Mouse (Mus musculus) stomach, postnatal 0 days (tissue): Measurements from ENCODE around the gene Ifnk. TPM values are rescaled to one million over a fixed set of nuclear protein-coding genes. Genes with fewer than 3 reads are reported as not detected.

Source experiments
- ATAC-seq: fragments of 200-750 bp; cut with Nextera tagmentation; 2 replicates; pipeline ENCODE4 v1.8.0; 2017; ENCODE audit not compliant: low FRiP score, low TSS enrichment
- DNase-seq: peaks from one replicate; pipeline ENCODE4 v3.0.0-alpha.2; 2016; ENCODE audit warnings: low spot score
- H3K27ac ChIP-seq: fragments of 300-500 bp; sonication (generic); replicated peaks from 2 replicates; pipeline ENCODE4 v1.5.1; 2014; ENCODE audit warnings: mild to moderate bottlenecking, control low read depth
- H3K27me3 ChIP-seq: fragments of 300-500 bp; sonication (generic); 2 replicates; pipeline ENCODE4 v1.6.1; 2014; ENCODE audit warnings: low read length; ENCODE audit not compliant: control insufficient read depth, insufficient read depth
- H3K36me3 ChIP-seq: fragments of 300-500 bp; sonication (generic); 2 replicates; pipeline ENCODE4 v1.6.1; 2014; ENCODE audit warnings: low read length, mixed read lengths; ENCODE audit not compliant: control insufficient read depth, insufficient read depth
- H3K4me1 ChIP-seq: fragments of 300-500 bp; sonication (generic); replicated peaks from 2 replicates; pipeline ENCODE4 v1.6.1; 2014; ENCODE audit warnings: antibody characterized with exemption; ENCODE audit not compliant: control insufficient read depth, insufficient read depth
- H3K4me2 ChIP-seq: fragments of 300-500 bp; sonication (generic); replicated peaks from 2 replicates; pipeline ENCODE4 v1.6.1; 2014; ENCODE audit warnings: low read depth, mild to moderate bottlenecking, control low read depth, moderate library complexity
- H3K4me3 ChIP-seq: fragments of 300-500 bp; sonication (generic); 2 replicates; pipeline ENCODE4 v1.5.1; 2014; ENCODE audit warnings: low read depth, low read length, control low read depth
- H3K9ac ChIP-seq: fragments of 300-500 bp; sonication (generic); 2 replicates; pipeline ENCODE4 v1.6.1; 2014; ENCODE audit warnings: mild to moderate bottlenecking, low read length, control low read depth, mixed read lengths
- H3K9me3 ChIP-seq: fragments of 300-500 bp; sonication (generic); 2 replicates; pipeline ENCODE4 v1.6.1; 2016; ENCODE audit warnings: low read length; ENCODE audit not compliant: control insufficient read depth
- CTCF ChIP-seq: IDR thresholded peaks from 2 replicates; pipeline ENCODE4 v1.5.1; 2016; ENCODE audit warnings: antibody characterized with exemption, low read depth, mild to moderate bottlenecking, moderate library complexity
- EP300 ChIP-seq: optimal IDR thresholded peaks from 2 replicates; pipeline ENCODE3; 2016; ENCODE audit warnings: antibody characterized with exemption
- WGBS: fragments of 180-500 bp; shearing (Covaris S2); extraction: QIAGEN DNeasy Blood & Tissue Kit; methylation state at CpG from one replicate; pipeline ENCODE4 v1.1.7; 2014; 5-methylcytosine and 5-hydroxymethylcytosine counted together
- polyA plus RNA-seq: library from polyadenylated mRNA; unstranded; fragments of >200 nt; fragmentation: Nextera tagmentation; extraction: Ambion mirVana; gene quantifications from 2 replicates; pipeline ENCODE4 v1.2.1, GENCODE M21; 2015

Gene Ifnk
- polyA plus RNA-seq, 1 experiment from 2014 or later, result 0.16 TPM

DNA sequence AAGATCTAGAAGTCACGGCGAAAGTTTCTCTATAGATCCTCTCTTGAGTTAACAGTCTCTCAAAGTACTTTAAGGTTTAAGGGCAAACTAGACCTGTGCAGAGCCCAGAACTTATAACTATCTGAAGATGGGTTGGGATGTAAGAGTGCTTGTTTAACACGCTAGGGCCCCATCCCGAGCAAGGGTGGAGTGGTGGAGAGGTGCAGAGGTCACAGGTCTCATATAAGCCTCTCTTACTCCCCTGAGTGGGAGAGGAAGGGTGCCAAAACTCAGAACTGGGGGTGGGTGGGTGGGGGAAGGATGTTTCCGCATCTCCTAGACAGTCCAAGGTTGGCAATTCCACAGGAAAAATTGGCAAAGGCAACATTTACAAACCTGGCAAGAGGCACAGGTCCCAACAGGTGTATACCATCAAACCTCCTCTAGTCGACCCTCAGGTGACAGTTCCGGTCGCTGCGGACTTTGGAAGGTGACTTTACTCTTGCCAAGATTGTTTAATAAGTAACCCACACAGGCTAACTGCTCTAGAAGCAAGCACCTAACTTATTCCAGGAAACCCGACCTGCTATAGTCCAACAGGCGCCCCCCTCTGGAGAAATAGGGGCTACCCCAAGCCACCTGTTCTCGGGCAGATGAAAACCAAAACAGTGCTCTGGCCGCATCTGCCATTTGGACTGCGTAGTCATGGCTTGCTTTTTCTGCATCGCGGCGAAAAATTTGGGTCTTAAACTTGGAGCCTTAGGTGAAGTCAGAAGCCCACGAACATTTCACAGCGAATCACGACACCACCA lies 3.5 kb downstream of the Ifnk start:
- ATAC-seq, result peak; percentile 81
- H3K9ac ChIP-seq, result peak overlapping the region; percentile 76
- H3K27ac ChIP-seq, result peak overlapping the region; percentile 81
- H3K4me3 ChIP-seq, result peak overlapping the region; percentile 68
- H3K4me1 ChIP-seq, result no peaks in the 10 kb centered on the region
- DNase-seq, result peak; percentile 88
- 18% methylated on average over 20 of the region's 20 CpGs for WGBS
- H3K9me3 ChIP-seq, result no peaks in the 10 kb centered on the region
- TF ChIP-seq EP300, result no peak
- TF ChIP-seq CTCF, result peak; percentile 69
- no peaks in the 10 kb centered on the region for H3K36me3 ChIP-seq
- H3K27me3 ChIP-seq, result no peaks in the 10 kb centered on the region
- peak overlapping the region; percentile 85 for H3K4me2 ChIP-seq

DNA sequence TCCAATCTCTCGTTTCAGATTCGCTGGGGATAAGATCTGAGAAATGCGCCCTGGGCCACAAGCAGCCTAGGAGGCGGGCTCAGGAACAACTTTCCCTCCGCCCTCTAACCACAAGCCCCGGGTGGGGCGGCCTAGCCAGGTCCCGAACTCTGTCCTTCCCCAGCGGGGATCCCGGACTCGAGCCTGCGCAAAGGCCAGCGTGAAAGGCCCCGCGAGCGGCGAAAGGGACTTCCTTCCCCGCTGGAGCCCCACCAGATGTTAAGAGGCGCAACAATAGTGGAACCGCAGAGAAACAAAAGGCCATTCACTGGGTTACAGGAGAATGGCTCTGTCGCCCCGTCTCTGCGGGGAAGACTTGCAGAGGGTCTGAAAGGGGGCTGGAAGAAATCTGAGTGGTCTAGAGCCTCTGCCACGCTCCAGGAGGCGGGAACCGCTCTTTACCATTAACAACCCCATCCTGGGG lies 4.3 kb downstream of the Ifnk start:
- Histone ChIP-seq H3K9ac (peak overlapping the region; percentile 76), H3K4me3 (peak overlapping the region; percentile 68), H3K36me3 (no peaks in the 10 kb centered on the region), H3K27me3 (no peaks in the 10 kb centered on the region), H3K27ac (peak overlapping the region; percentile 81), H3K4me2 (peak overlapping the region; percentile 85), H3K4me1 (no peaks in the 10 kb centered on the region), H3K9me3 (no peaks in the 10 kb centered on the region)
- WGBS, result under 1% methylated on average over 26 of the region's 26 CpGs
- peak; percentile 74 for ATAC-seq
- peak; percentile 81 for DNase-seq
- TF ChIP-seq CTCF (no peak), EP300 (no peak)

DNA sequence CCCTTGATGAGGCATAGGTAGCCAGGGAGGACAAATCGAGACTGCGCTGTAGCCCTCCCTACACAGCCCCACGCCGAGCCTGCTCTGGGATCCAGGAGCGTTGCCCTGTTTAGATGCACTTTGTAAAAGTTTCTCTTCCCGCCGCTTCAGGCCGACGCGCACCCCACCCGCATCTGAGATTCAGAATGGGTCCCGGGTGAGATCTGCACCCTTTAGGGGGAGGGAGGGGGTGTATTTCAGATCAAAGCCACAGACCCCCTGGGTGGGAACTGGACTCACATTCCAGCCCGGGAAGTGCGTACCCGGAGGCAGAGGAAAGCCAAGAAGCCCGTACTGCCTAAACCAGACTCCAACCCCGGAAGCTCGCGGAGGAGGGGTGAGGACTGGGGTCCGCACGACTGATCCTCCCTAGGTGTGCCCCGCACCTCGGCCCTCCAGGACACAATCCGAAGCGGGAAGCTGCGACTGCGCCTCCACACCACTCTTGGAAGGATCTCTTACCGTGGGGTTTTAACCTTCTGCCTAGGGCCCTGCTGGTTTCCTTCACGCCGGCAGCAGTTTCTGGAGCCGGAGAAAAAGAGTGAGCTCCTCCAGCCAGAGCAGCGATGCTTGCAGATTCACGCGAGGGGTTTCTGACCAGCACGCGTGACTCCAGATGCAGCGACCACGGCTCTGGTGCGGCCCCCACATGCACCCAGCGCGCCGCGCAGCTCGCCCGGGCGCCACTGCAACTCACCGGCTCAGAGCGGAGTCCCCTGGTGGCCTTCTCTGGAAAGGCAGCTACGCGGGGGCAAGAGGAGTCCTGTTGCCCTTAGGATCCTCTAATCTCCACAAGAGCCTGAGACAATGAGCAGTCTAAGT lies 5.1 kb downstream of the Ifnk start, which contains the start of gene Mob3b:
TSS of gene Mob3b (minus strand) at position 734 of the 861 bp plus-strand sequence.
- H3K36me3 ChIP-seq, result no peaks in the 10 kb centered on the region
- H3K27ac ChIP-seq, result peak within 1 kb of the TSS; percentile 81
- WGBS, result under 1% methylated on average over 50 of the region's 50 CpGs
- DNase-seq (peak; percentile 91), ATAC-seq (peak; percentile 75)
- TF ChIP-seq EP300 (no peak), CTCF (peak; percentile 95)
- H3K9ac ChIP-seq, result peak within 1 kb of the TSS; percentile 76
- H3K4me1 ChIP-seq, result no peaks in the 10 kb centered on the region
- H3K9me3 ChIP-seq, result no peaks in the 10 kb centered on the region
- no peaks in the 10 kb centered on the region for H3K27me3 ChIP-seq
- H3K4me3 ChIP-seq, result peak within 1 kb of the TSS; percentile 68
- peak within 1 kb of the TSS; percentile 85 for H3K4me2 ChIP-seq

DNA sequence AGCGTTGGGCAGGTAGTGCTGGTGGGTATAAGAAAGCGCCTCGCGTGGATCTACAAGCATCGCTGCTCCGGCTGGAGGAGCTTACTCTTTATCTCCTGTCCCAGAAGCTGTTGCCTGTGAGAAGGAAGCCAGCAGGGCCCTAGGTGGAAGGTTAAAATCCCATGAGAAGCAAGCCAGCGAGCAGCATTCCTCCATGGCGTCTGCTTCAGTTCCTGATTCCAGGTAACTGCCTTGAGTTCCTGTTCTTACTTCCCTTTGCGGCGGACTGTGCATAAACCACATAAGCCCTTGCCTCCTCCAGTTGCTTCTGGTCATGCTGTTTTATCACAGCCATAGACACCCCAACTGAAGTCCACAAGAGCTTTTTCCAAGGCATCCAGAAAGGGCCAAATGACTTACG lies 6.0 kb downstream of the Ifnk start:
- Histone ChIP-seq H3K27ac (no peak overlapping the region), H3K9me3 (no peaks in the 10 kb centered on the region), H3K4me3 (no peak overlapping the region), H3K4me1 (no peaks in the 10 kb centered on the region), H3K9ac (no peak overlapping the region), H3K27me3 (no peaks in the 10 kb centered on the region), H3K36me3 (no peaks in the 10 kb centered on the region), H3K4me2 (no peak overlapping the region)
- ATAC-seq (no peak), DNase-seq (no peak)
- no peak for TF ChIP-seq EP300
- no peak for TF ChIP-seq CTCF
- 58% methylated on average over 11 of the region's 11 CpGs for WGBS

DNA sequence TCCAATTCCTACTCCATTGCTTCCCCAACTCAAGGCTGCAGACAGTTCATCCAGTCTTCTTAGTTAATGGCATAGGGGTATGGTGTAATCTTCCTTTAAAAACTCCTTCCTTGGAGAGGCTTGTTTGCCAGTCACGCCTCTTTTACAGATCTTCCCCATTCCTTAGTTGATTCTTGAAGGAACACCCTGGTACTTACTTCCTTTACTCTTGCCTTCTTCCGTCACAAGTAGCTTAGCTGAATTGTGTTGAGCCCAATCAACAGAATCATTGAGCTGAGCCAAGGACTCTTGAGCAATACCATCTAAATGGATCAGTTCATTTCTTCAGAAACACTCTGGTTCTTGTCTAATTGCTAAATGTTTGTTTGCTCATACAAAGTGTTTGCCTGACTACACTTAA lies 13.4 kb downstream of the Ifnk start:
- no peak overlapping the region for H3K9ac ChIP-seq
- no peak for TF ChIP-seq CTCF
- TF ChIP-seq EP300, result no peak
- no peaks in the 10 kb centered on the region for H3K27me3 ChIP-seq
- no peak overlapping the region for H3K4me3 ChIP-seq
- ATAC-seq, result peak; percentile 62
- H3K36me3 ChIP-seq, result no peaks in the 10 kb centered on the region
- peak overlapping the region; percentile 67 for H3K27ac ChIP-seq
- peaks cover 6% of the 10 kb centered on the region; the same call in 1 of the 2 replicates for H3K4me1 ChIP-seq
- no peak for DNase-seq
- no peak overlapping the region for H3K4me2 ChIP-seq
- H3K9me3 ChIP-seq, result no peaks in the 10 kb centered on the region
- WGBS, result 54% methylated on average over 2 of the region's 2 CpGs
